Mouse (Mus musculus) adrenal gland (tissue): ENCODE results near the gene Ciz1.

Source experiments
- intact Hi-C: fragments of 180-260 bp; cut with DNase I; formaldehyde crosslinking; loops from one replicate; pipeline ENCODE4 v1.15.1; 2025

The Ciz1 gene

DNA sequence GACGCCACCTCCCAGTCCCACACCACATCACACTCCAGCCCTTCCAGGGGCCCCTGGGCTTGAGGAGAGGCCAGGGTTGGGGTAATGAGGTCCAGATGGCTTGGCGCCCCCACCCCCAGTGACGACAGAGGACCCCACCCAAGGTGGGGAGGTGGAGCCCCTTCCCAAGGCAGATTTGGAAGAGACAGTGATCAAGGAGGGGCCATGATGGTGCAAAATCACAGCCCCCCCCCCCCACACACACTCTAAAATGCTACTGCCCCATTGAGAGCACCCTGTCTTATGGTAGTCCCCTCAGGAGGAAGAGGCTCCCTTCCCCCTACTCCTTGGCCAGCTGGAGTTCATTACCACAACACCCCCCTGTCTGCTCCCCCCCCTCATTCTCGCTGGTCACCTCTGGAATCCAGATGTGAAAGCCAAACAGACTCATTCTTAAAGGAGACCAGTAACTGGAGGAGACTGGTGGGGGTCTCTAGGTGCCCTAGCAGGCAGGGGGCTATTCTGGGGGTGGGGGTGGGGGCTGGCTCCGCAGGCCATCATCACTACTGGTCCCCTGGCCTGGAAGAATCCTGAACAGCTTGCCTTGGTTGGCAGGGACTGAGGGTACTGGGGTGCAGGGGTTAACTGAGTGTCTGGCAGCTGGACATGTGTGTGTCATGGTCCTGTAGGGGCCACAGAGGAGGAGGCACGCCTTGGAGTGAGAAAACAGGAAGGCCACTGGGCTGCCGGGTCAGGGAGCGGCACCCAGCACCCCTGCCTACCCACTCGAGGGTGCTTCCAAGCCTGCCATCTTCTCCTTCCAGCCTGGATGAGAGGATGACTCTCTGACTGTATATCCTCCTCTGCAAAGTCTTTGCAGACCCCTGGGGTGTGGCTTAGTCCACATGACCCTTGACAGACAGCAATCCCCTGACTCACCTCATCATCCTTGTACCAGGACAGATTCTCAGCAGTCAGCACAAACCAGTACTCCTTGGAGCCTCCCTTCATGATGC is 32.2 kb upstream of the Ciz1 start:
- intact Hi-C loops, result no loop called here

DNA sequence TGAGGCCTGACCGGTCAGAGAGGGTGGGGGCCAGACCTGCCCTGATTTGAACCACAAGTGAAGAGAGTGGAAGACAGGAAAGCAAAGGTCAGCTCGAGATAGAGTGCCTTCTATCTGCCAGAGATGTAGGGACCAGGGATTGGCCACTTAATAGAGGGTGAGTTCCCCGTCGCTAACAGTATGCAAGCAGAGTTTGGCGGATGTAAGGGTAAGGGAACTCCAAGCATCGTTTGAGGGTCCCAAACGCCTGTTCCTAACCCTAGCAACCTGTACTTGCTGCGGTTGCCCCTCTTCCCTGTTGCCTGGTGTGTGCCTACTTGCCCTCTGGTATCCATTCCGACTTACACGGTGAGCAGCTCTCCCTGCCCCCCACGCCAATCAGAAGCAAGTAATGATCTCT is 31.4 kb upstream of the Ciz1 start:
- intact Hi-C loops, result no loop called here

DNA sequence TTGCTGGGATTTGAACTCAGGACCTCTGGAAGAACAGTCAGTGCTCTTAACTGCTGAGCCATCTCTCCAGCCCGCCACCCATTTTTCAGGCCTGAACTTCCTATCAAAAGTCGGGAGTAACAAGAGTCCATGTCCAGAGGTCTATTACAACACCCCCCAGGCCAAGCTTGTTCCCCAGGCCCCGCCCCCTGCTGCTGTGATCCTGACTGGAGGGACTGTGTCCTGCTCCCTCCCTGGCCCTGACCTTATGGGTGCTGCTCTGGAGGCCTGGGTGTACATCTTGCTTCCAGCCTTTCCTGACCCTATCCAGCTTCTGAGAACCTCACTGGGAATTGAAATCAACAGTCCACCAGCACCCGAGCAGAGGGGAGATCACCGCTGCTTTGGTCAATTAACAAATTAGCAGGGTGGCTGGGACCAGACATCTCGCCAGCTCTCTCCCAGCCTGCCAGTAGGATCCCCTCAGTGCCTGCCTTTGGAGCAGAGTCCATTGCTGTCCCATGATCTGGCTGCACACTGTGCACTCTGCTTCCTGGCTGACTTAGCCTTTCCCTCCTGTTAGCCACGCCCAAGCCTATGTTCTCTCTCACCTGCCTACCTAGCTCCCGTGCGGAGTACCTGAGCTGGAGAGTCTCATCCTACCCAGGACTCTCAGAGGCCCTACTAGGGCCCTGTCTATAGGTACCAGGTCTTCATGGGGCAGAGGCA is 30.4 kb upstream of the Ciz1 start:
- intact Hi-C loops, result no loop called here

DNA sequence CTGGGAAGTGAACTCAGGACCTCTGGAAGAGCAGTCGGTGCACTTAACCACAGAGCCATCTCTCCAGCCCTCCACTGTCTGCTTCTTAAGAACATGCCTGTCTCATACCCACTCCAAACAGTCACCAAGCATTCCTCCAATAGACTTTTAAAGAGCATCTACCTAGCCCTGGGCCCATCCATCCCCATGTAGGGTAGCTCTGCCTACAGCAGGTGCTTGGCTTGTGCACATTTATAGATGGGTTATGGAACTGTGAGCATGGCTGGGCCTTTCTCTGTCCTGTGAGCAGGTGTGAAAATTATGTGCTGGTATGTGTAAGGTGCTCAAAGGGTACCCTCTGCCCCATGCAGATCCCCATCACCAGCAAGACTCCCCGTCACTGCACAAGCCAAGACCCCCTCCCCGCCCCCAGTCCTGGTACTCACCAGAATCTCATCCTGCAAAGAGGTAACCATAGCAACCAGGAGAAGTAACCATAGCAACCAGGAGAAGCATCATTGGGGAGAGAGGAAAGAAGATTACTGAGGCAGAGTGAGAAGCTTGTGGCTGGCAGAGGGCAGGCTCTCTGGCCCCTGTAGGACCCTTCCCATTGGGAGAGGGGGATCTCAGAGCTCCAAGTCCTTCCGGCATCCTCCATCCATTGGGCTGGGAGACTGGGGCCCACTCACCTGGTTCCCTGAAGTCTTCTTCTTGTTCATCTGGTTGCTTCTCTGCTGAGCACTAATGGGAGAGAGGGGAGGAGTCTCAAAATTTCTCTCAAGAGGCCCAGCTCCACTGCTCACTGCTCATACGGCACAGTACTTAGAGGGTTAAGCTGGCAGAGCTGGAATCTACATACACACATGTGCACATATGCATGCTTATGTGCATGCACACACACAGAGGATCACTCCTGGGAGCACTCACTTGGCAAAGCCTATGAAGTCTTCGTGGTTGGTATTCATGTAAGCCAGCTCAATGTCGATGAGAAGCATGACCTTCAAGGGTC is 29.1 kb upstream of the Ciz1 start:
- intact Hi-C loops, result no loop called here

DNA sequence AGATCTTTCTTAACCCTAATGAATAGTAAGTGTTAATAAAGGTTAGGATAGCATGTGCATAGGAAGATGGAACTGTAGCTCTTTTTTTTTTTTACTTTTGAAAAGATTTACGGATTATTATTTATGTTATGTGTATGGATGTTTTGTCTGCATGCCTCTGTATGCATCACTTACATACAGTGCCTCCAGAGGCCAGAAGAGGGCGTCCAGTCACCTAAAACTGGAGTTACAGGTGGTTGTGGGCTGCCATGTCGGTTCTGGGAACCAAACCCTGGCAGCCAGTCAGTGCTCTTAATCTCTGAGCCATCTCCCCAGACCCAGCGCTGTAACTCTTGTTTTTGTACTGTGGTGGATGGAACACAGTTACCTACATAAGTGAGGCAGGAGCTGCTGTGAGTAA is 27.8 kb upstream of the Ciz1 start:
- intact Hi-C loops, result no loop called here

DNA sequence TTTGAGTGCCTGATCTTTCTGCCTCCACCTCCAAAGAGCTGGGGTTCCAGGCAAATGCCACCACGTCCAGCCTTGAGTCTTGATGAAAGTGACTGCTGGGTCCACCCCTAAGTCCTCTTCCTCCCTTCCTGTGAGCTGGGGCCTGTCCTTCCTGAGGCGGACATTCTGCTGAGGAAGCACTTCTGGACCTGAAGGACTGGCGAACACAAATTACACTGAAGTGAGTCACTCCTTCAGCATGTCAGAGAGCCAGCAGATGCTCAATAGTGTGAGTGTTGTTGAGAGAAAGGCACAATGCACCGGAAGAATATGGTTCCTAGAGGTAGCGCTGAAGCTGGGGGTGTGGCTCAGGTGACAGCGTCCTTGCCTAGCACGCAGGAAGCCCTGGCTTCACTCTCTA is 26.8 kb upstream of the Ciz1 start:
- intact Hi-C loops, result no loop called here

DNA sequence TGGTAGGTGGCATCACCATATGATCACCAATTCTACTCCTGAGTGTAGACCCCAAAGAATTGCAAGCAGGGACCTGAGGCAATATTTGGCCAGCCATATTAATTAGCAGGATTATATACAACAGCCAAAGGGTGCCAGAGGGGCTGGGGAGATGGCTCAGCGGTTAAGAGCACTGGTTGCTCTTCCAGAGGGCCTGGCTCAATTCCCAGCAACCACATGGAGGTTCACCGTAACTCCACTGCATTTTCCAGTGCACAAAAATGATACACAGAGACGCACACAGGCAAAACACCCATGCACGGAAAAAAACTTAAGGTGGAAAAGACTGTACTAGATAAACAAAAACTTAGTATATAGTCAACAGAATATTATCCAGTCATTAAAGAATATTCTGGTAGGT is 24.9 kb upstream of the Ciz1 start:
- intact Hi-C loops, result no loop called here

DNA sequence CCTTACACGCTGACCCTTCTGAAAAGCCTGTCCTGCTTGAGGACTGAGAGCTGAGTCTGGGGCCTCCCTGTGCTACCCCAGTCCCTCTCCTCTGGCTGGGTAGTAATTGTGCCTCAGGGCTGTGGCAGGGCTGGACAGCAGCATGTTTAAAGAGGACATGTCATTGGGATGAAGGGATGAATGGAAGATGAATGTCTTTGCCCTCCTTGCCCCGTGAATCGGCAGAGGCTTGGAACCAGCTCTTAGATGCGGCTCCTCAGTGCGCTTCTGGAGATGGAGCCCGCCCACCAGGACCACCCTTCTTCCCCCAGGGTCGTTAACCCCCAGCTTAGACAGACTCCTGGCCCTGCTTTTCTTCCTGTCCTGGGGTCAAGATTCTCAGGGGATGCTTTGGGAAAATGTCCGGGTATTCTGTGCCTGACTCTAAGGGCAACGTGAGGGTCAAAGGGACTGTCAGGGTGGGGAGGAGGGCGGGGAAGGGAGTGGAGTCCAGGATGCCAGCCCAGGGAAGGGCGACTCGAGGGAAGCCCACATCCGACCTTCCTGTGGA is 23.1 kb upstream of the Ciz1 start:
- intact Hi-C loops, result no loop called here

DNA sequence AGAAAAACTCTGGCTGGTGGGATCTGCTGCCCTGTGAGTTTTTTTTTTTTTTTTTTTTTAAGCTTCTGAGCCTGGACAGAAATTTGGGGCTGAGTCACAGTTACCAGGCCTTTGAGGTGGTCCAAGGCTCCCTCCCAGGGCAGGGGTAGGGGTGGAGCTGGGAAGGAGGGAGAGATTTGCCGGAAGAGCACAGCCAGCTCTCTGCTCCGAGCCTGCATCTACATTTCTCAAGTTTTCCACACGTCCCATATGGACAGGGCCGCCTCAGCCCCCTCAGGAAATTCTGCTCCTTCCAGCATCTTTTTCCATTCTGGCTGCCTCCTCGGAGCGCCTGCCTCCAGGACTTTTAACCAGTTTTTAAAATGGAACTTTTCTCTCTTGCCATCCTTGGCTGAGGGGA is 22.6 kb upstream of the Ciz1 start:
- intact Hi-C loops, result no loop called here

DNA sequence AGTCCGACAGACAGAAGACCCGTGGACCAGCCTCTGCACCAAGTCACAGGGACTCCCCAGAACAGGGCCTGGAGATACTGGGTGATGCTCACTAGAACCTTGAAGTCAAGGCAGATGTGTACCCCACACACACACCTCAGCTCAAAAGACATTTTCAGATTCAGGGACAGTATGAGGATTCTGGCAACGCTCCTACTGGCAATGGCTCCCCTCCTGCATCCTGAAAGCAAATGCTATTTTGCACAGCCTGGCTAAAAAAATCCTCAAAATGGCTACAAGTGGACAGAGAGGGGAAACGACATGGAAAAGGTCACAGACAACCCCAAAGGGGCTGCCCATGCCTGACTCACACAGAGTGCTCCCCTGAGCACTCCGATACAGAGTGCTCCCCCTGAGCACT is 20.0 kb upstream of the Ciz1 start:
- intact Hi-C loops, result no loop called here

DNA sequence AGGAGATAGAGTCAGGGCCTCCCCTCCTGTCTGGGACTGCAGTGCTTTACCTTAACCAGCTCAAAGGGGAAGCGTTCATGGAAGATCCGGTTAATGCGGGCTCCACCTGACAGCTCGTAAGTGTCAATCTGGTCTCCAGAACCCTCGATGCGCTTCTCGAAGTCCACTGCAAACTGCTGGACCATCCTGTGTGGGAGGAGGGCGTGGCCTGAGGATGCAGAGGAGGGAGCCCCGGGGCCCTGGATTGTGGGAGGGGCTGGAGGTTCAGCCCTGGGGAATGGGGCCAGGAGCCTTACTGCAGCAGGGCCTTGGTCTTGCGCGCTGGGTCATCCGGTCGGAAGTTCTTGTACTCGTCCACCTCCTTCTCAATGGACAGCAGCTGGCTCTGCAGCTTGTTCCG is 16.2 kb upstream of the Ciz1 start:
- intact Hi-C loops, result no loop called here

DNA sequence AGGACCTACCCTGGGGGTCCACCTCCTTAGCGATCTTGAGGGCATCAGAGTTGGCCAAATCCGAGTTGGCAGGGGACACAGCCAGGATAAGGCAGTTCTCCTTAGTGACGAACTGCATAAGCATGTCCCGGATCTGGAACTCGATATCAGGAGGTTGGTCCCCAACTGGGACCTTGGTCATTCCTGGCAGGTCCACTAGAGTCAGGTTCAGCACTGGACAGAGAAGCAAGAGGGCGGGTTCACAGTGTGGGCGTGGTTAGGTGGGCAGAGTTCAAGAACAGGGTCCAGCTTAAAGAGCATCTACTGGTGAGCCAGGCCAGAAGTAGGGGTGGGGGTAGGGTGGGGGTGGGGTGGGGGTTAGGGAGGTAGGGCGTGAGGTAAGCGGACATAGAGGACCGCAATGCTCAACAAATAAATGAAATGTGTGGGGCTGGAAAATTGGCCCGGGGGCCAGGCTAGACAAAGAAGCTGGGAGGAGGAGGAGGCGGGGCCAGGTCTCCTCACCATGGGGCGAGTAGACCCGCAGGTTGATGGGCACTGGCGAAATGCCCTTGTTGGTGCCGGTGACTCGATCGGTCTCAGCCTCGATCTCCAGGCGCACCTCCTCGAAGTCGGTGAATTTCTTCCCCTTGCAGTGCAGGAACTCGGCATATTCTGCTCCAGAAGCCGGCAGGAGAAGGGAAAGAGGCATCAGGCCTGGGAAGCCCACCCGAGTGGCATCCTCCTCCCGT is 12.1 kb upstream of the Ciz1 start:
- intact Hi-C loops, result no loop called here

DNA sequence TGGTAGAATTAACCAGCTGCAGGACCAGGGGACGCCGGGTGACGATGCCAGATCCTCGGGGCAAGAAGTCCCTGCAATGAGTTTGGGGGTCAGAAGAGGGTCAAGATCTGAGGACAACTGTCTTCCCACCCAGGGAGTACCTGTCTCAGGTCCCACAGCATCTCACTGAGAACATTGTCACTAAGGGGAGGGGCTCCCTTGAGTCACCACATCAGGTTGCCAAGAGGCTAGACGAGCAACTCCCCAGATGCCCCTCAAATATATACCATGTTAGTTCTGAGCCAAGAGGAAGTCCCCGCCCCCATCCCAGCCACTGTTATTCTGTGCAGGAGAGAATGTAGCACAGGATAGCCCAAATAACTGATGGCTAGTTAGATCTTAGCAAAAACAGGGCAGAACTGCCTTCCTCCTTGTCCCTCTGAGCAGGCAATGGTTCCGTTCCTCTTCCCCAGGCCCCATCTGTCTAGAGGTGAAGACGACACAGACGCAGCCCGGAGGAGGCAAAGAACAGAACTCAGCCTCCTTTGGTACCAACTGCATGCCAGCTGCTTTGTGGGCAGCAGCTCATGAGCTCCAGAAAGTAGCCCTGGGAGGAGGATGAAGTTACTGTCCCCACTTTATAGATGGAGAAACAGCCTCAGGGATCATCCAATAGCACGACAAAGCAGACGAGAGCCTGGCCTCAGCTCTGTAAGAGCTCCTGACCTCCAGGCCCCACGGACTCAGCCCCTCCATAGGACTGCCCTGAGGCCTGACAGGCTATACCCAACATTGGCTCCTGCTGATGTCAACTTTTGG is 11.1 kb upstream of the Ciz1 start:
- intact Hi-C loops, result no loop called here

DNA sequence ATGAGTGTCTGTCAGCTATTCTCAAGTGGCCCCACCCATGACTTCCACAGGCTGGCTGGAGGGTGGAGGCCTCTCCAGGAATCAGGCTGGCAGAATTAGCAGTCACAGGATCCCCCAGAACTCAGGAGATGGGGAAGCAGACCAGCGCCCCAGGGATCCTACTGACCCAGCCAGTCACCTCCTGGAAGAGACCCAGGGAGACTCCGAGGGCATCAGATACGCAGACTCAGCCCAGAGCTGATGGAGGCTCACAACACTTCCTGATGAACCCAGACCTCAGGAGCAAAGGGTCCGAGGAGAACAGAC is 10.5 kb upstream of the Ciz1 start:
- intact Hi-C loops, result no loop called here

DNA sequence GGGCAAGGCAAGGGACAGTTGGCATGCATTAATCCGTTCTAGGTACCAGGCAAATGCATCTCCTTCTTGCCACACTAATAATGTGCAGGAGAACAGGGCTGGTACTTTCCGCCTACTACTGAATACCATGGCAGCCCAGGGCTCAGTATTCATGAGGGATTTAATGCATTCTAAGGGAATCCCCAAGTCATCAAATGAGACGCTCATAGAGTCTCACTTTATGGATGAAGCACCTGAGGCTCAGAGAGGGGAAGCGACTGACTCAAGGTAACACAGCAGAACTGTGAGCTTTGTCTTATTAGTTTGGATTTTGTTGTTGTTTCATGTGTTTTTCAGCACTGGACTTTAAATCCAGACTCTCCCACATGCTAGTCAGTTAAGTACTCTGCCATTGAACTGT is 10.1 kb upstream of the Ciz1 start:
- intact Hi-C loops, result no loop called here

DNA sequence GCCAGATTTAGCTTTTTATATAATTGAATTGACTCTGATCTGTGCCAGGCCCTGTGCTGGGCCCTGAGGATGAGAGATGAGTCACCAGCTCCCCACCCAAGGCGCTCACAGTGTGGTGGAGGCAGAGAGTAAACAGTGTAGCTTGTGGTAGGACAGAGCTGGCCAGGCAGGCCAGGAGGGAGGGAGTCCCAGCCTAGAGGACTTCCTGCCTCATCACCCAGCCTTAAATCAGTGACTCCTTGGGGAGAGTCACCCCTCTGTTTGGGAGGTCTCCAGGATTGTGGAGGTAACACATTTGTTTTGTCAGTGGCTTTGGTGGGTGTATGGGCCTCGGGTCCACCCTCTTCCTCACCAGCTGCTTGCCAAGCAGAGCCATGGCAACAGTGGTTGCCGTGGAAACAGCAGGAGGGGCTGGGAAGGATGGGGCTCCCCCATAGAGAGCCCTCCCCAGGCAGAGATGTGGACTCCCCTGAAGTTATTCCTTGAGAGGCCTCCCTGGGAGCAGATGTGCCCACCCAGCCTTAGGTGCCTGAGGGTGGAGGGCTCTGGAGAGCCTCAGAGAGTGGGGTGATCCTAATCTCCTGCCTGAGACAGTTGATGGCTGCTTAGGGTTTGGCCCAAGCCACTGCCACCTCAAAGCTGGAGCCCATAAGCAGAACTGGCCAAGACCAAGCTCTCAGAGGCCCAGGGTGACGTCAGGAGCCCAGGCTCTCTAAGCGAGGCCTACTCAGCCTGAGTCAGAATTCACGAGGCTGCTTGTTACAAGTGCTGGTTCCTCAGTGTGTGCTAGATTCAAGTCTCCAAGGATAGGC is 9.4 kb upstream of the Ciz1 start:
- intact Hi-C loops, result no loop called here

DNA sequence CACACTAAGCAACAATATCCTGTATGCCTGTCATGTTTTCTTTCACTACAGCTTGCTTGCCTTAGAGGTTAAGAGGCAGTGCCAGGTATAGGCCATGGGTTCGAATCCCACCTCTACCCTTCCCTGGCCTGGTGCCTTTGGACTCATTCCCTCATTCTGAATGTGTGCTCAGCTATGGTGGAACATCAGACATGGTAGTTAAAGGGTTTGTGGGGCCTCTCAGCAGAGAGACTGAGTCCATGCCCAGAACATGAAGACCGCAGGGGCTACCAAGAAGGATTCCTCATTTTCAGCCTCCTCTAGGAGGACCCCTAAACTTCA is 8.8 kb upstream of the Ciz1 start:
- intact Hi-C loops, result no loop called here

DNA sequence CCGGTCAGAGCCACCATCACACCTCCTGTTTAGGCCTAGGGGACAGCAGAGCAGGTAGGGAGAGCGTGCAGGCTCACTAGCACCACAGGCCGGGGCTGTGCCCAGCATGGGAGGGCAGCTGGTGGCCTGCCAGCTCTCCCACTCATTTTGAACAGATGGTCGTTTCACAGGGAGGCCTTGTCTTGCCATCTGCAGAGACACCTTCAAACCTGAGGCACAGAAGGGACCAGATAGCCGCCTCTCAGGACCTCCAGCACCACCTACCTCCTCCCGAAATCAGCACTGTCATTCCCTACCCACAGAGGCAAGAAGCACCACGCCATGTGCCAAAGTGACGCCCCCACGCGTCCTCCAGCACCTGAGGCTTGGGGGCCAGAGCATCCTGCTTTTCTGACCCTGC is 8.1 kb upstream of the Ciz1 start:
- intact Hi-C loops, result no loop called here
